Mouse (Mus musculus): ENCODE measurements around the gene AW011738. TPM values are rescaled to one million over a fixed set of nuclear protein-coding genes. Genes with fewer than 3 reads are reported as not detected.

AW011738 gene
- polyA plus RNA-seq, 1 experiment = 0.29 TPM

- TF ChIP-seq FOSL1 (IDR thresholded peaks at IDR 0.05; ENCODE audit: insufficient read depth, low read length, poor library complexity, severe bottlenecking) (no peak), MAX (IDR thresholded peaks at IDR 0.05) (no peak), USF1 (IDR thresholded peaks at IDR 0.05; ENCODE audit: low read depth) (no peak), MYOG (IDR thresholded peaks at IDR 0.05; ENCODE audit: control insufficient read depth, extremely low read depth, insufficient read length) (no peak), CTCF (IDR thresholded peaks at IDR 0.05; ENCODE audit: control insufficient read depth, insufficient read depth, insufficient read length) (no peak), CEBPB (IDR thresholded peaks at IDR 0.05; ENCODE audit: low read depth) (no peak), MYOD1 (IDR thresholded peaks at IDR 0.05; ENCODE audit: control insufficient read depth, insufficient read length, low read depth) (no peak)
- H3K27me3 ChIP-seq (ENCODE audit: control insufficient read depth, insufficient read depth, insufficient read length) = peaks cover 15% of the 10 kb centered on the region
- no peak within 1 kb of the TSS for H3ac ChIP-seq (ENCODE audit: control insufficient read depth, insufficient read length, low read depth)
- H3K36me3 ChIP-seq (ENCODE audit: control insufficient read depth, insufficient read depth) = no peaks in the 10 kb centered on the region
- no peaks in the 10 kb centered on the region for H3K79me3 ChIP-seq (ENCODE audit: low read depth)
- no peak within 1 kb of the TSS for H3K4me3 ChIP-seq (ENCODE audit: insufficient read depth, poor library complexity, severe bottlenecking)
- no peaks in the 10 kb centered on the region for H3K79me2 ChIP-seq (ENCODE audit: control insufficient read depth, insufficient read depth)
These were observed 12.5 kb downstream of the AW011738 start, which contains the start of gene Perm1 for GRCm38 (mm10) chr4:156215649-156216048. Gene Perm1 (plus strand): TSS chr4:156215868.

- Histone ChIP-seq H3ac (ENCODE audit: control insufficient read depth, insufficient read length, low read depth) (no peak overlapping the region), H3K36me3 (ENCODE audit: control insufficient read depth, insufficient read depth) (no peaks in the 10 kb centered on the region), H3K79me2 (ENCODE audit: control insufficient read depth, insufficient read depth) (no peaks in the 10 kb centered on the region), H3K79me3 (ENCODE audit: low read depth) (no peaks in the 10 kb centered on the region), H3K4me3 (ENCODE audit: insufficient read depth, poor library complexity, severe bottlenecking) (no peak overlapping the region), H3K27me3 (ENCODE audit: control insufficient read depth, insufficient read depth, insufficient read length) (peaks cover 15% of the 10 kb centered on the region)
- no peak for TF ChIP-seq MYOG (IDR thresholded peaks at IDR 0.05; ENCODE audit: control insufficient read depth, extremely low read depth, insufficient read length)
- no peak for TF ChIP-seq CEBPB (IDR thresholded peaks at IDR 0.05; ENCODE audit: low read depth)
- TF ChIP-seq FOSL1 (IDR thresholded peaks at IDR 0.05; ENCODE audit: insufficient read depth, low read length, poor library complexity, severe bottlenecking) = no peak
- TF ChIP-seq CTCF (IDR thresholded peaks at IDR 0.05; ENCODE audit: control insufficient read depth, insufficient read depth, insufficient read length) = no peak
- TF ChIP-seq USF1 (IDR thresholded peaks at IDR 0.05; ENCODE audit: low read depth) = no peak
- TF ChIP-seq MAX (IDR thresholded peaks at IDR 0.05) = no peak
- TF ChIP-seq MYOD1 (IDR thresholded peaks at IDR 0.05; ENCODE audit: control insufficient read depth, insufficient read length, low read depth) = no peak
These were observed 13.1 kb downstream of the AW011738 start for GRCm38 (mm10) chr4:156216196-156216595.

GRCm38 (mm10) chr4:156217022-156217669 is 14.0 kb downstream of the AW011738 start:
- Histone ChIP-seq H3K27me3 (ENCODE audit: control insufficient read depth, insufficient read depth, insufficient read length) (peaks cover 15% of the 10 kb centered on the region), H3ac (ENCODE audit: control insufficient read depth, insufficient read length, low read depth) (no peak overlapping the region), H3K79me2 (ENCODE audit: control insufficient read depth, insufficient read depth) (no peaks in the 10 kb centered on the region), H3K4me3 (ENCODE audit: insufficient read depth, poor library complexity, severe bottlenecking) (no peak overlapping the region), H3K36me3 (ENCODE audit: control insufficient read depth, insufficient read depth) (no peaks in the 10 kb centered on the region), H3K79me3 (ENCODE audit: low read depth) (no peaks in the 10 kb centered on the region)
- no peak for TF ChIP-seq CEBPB (IDR thresholded peaks at IDR 0.05; ENCODE audit: low read depth)
- no peak for TF ChIP-seq MAX (IDR thresholded peaks at IDR 0.05)
- TF ChIP-seq USF1 (IDR thresholded peaks at IDR 0.05; ENCODE audit: low read depth) = no peak
- no peak for TF ChIP-seq FOSL1 (IDR thresholded peaks at IDR 0.05; ENCODE audit: insufficient read depth, low read length, poor library complexity, severe bottlenecking)
- no peak for TF ChIP-seq MYOG (IDR thresholded peaks at IDR 0.05; ENCODE audit: control insufficient read depth, extremely low read depth, insufficient read length)
- no peak for TF ChIP-seq CTCF (IDR thresholded peaks at IDR 0.05; ENCODE audit: control insufficient read depth, insufficient read depth, insufficient read length)
- TF ChIP-seq MYOD1 (IDR thresholded peaks at IDR 0.05; ENCODE audit: control insufficient read depth, insufficient read length, low read depth) = no peak

- TF ChIP-seq CTCF (IDR thresholded peaks at IDR 0.05; ENCODE audit: control insufficient read depth, insufficient read depth, insufficient read length) = no peak
- no peak for TF ChIP-seq USF1 (IDR thresholded peaks at IDR 0.05; ENCODE audit: low read depth)
- no peak for TF ChIP-seq FOSL1 (IDR thresholded peaks at IDR 0.05; ENCODE audit: insufficient read depth, low read length, poor library complexity, severe bottlenecking)
- no peak for TF ChIP-seq CEBPB (IDR thresholded peaks at IDR 0.05; ENCODE audit: low read depth)
- TF ChIP-seq MYOG (IDR thresholded peaks at IDR 0.05; ENCODE audit: control insufficient read depth, extremely low read depth, insufficient read length) = no peak
- TF ChIP-seq MYOD1 (IDR thresholded peaks at IDR 0.05; ENCODE audit: control insufficient read depth, insufficient read length, low read depth) = no peak
- TF ChIP-seq MAX (IDR thresholded peaks at IDR 0.05) = no peak
- Histone ChIP-seq H3K36me3 (ENCODE audit: control insufficient read depth, insufficient read depth) (no peaks in the 10 kb centered on the region), H3K27me3 (ENCODE audit: control insufficient read depth, insufficient read depth, insufficient read length) (peaks cover 15% of the 10 kb centered on the region), H3K79me3 (ENCODE audit: low read depth) (no peaks in the 10 kb centered on the region), H3ac (ENCODE audit: control insufficient read depth, insufficient read length, low read depth) (no peak overlapping the region), H3K4me3 (ENCODE audit: insufficient read depth, poor library complexity, severe bottlenecking) (no peak overlapping the region), H3K79me2 (ENCODE audit: control insufficient read depth, insufficient read depth) (no peaks in the 10 kb centered on the region)
These were observed 14.7 kb downstream of the AW011738 start for GRCm38 (mm10) chr4:156217838-156218237.

- H3K79me3 ChIP-seq (ENCODE audit: low read depth) = no peaks in the 10 kb centered on the region
- peaks cover 15% of the 10 kb centered on the region for H3K27me3 ChIP-seq (ENCODE audit: control insufficient read depth, insufficient read depth, insufficient read length)
- no peak overlapping the region for H3K4me3 ChIP-seq (ENCODE audit: insufficient read depth, poor library complexity, severe bottlenecking)
- H3ac ChIP-seq (ENCODE audit: control insufficient read depth, insufficient read length, low read depth) = no peak overlapping the region
- TF ChIP-seq MAX (IDR thresholded peaks at IDR 0.05) (no peak), USF1 (IDR thresholded peaks at IDR 0.05; ENCODE audit: low read depth) (no peak), CTCF (IDR thresholded peaks at IDR 0.05; ENCODE audit: control insufficient read depth, insufficient read depth, insufficient read length) (no peak), FOSL1 (IDR thresholded peaks at IDR 0.05; ENCODE audit: insufficient read depth, low read length, poor library complexity, severe bottlenecking) (no peak), MYOG (IDR thresholded peaks at IDR 0.05; ENCODE audit: control insufficient read depth, extremely low read depth, insufficient read length) (no peak), CEBPB (IDR thresholded peaks at IDR 0.05; ENCODE audit: low read depth) (no peak), MYOD1 (IDR thresholded peaks at IDR 0.05; ENCODE audit: control insufficient read depth, insufficient read length, low read depth) (no peak)
- H3K79me2 ChIP-seq (ENCODE audit: control insufficient read depth, insufficient read depth) = no peaks in the 10 kb centered on the region
- no peaks in the 10 kb centered on the region for H3K36me3 ChIP-seq (ENCODE audit: control insufficient read depth, insufficient read depth)
These were observed 16.8 kb downstream of the AW011738 start for GRCm38 (mm10) chr4:156219936-156220335.

Measured in C2C12 (cell line).